Mouse (Mus musculus) Patski (cell line): ENCODE results near the gene Agrp. TPM values are rescaled to one million over a fixed set of nuclear protein-coding genes. Genes with fewer than 3 reads are reported as not detected.

Source experiments
- ATAC-seq: fragments of 100-300 bp; one replicate; pipeline ENCODE4 v1.8.0; 2021
- CTCF ChIA-PET: fragments of 350-600 bp; sonication (Branson Sonifier 250); formaldehyde crosslinking; loops from one replicate; lab custom pipeline; 2022; ENCODE audit warnings: inconsistent platforms; lab: Charles Lee
- POLR2A ChIA-PET: fragments of 350-600 bp; sonication (Branson Sonifier 250); formaldehyde crosslinking; loops from one replicate; lab custom pipeline; 2022; ENCODE audit warnings: antibody characterized with exemption, inconsistent platforms; lab: Charles Lee
- DNase-seq: peaks from one replicate; pipeline ENCODE4 v3.0.0-alpha.2; 2011; ENCODE audit warnings: low read depth, low spot score
- H3K27me3 ChIP-seq: fragments of 371-371 bp; one replicate; pipeline ENCODE4 v1.5.1; 2021
- CTCF ChIP-seq: fragments of 100-300 bp; IDR thresholded peaks from one replicate; pipeline ENCODE4 v1.5.1; 2021
- in situ Hi-C: fragments of 300-500 bp; cut with MboI; formaldehyde crosslinking; loops from 3 replicates; pipeline ENCODE4 v1.11.1; 2018; ENCODE audit warnings: low pct_unique_long_range_greater_than_20kb, mixed read lengths
- polyA plus RNA-seq: library from polyadenylated mRNA; unstranded; gene quantifications from one replicate; pipeline ENCODE4 v1.2.3, GENCODE M21; 2021

Gene Agrp
- polyA plus RNA-seq, 1 experiment from 2014 or later = 0.30 TPM

DNA sequence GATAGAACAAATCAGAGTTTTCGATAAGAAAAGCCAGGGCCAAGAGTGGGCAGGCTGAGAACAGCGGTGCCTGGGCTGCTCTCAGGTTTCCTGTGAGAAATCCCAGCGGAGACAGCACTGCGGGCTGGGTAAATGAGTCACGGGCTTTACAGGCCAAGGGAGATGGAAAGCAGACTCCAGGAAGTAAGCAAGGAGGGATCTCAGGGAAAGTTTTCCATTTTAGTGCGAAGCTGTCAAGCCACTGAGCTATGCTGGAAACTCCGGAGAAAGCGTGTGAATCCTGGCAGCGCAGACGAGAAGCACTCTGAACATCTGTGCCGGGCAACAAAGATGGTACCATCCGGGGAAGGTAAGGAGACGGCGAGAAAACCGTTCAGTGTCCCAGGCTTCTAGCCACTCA lies 43.3 kb downstream of the Agrp start:
- in situ Hi-C loops = no loop called here
- TF ChIP-seq CTCF = no peak
- H3K27me3 ChIP-seq = no peaks in the 10 kb centered on the region
- CTCF ChIA-PET = interaction anchor here (1.5 to 2.0 kb wide), 2 partner anchors 11 to 14 kb away, joined by 6 to 7 read pairs; partner anchors contain the start of gene Ripor1
- POLR2A ChIA-PET = interaction anchor here (0.8 to 2.2 kb wide), 4 partner anchors 11 to 43 kb away, joined by 3 to 10 read pairs (median 4); partner anchors contain the start of genes Agrp, Atp6v0d1, Ctcf and Ripor1
- ATAC-seq = peak; percentile 80
- no peak for DNase-seq

DNA sequence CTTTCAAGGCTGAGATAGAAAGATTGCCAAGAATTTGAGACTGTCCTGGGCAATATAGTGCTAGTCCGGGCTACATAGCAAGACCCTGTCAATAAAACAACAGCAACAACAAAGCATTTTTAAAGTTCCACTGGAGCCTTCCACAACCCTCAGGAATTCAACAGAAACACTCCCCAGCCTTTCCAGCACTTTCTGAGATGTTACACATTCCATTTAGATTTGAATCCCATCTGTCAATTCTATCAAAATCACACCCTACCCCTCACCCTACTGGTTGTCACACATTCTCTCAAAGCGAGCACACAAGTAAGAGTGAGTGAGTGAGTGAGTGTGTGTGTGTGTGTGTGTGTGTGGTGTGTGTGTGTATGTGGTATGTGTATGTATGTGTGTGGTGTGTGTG lies 44.8 kb downstream of the Agrp start:
- POLR2A ChIA-PET = interaction anchor here (0.6 to 0.7 kb wide), 2 partner anchors 18 to 98 kb away, joined by 3 to 5 read pairs; no protein-coding TSS in a partner anchor
- in situ Hi-C loops = no loop called here
- CTCF ChIA-PET = no interaction called here
- ATAC-seq = no peak
- TF ChIP-seq CTCF = no peak
- no peaks in the 10 kb centered on the region for H3K27me3 ChIP-seq
- DNase-seq = no peak

- in situ Hi-C loops = no loop called here
- ATAC-seq (no peak), DNase-seq (no peak)
- ChIA-PET POLR2A (interaction anchor here (1.4 kb wide), 1 partner anchor 12 kb away, joined by 4 read pairs; no protein-coding TSS in a partner anchor), CTCF (no interaction called here)
- H3K27me3 ChIP-seq = no peaks in the 10 kb centered on the region
- no peak for TF ChIP-seq CTCF
Observed at GRCm38 (mm10) chr8:105579719-105580118, 57.5 kb downstream of the Agrp start.

- POLR2A ChIA-PET = interaction anchor here (1.5 kb wide), 1 partner anchor 9 kb away, joined by 6 read pairs; the partner anchor contains the start of gene Atp6v0d1
- no peak for ATAC-seq
- TF ChIP-seq CTCF = no peak
- H3K27me3 ChIP-seq = no peaks in the 10 kb centered on the region
- no peak for DNase-seq
- in situ Hi-C loops = no loop called here
- CTCF ChIA-PET = interaction anchor here (1.0 to 2.1 kb wide), 6 partner anchors 9 to 60 kb away, joined by 3 to 7 read pairs (median 4); partner anchors contain the start of gene Ripor1
Observed at GRCm38 (mm10) chr8:105575538-105575937, 61.7 kb downstream of the Agrp start.

DNA sequence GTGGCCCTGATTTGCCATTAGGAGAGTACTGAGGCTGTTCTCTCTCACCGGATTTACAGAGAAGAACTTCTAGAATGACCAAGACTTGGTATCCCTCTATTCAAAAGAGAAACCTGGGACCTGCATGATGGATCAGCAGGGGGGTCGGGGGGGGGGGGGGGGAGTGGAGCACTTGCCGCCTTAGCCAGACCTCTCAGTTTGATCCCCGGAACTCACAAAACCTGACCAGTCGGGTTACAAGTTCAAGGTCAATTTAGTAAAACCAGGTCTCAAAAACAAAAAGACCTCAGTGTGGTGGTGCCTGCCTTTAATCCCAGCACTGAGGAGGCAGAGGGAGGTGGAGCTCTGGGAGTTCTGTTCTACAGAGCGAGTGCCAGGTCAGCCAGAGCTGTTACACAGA lies 62.5 kb downstream of the Agrp start:
- TF ChIP-seq CTCF = no peak
- no peaks in the 10 kb centered on the region for H3K27me3 ChIP-seq
- no peak for DNase-seq
- in situ Hi-C loops = no loop called here
- ATAC-seq = no peak
- ChIA-PET POLR2A (interaction anchor here (0.6 kb wide), 3 partner anchors 8 to 14 kb away, joined by 3 to 4 read pairs (median 3); no protein-coding TSS in a partner anchor), CTCF (interaction anchor here (1.1 to 2.1 kb wide), 3 partner anchors 8 to 30 kb away, joined by 4 to 7 read pairs (median 5); partner anchors contain the start of gene Ripor1)

- ChIA-PET POLR2A (no interaction called here), CTCF (interaction anchor here (1.0 kb wide), 1 partner anchor 33 kb away, joined by 3 read pairs; no protein-coding TSS in a partner anchor)
- in situ Hi-C loops = no loop called here
- TF ChIP-seq CTCF = peak; percentile 36
- DNase-seq = no peak
- H3K27me3 ChIP-seq = no peaks in the 10 kb centered on the region
- ATAC-seq = peak; percentile 49
Observed at GRCm38 (mm10) chr8:105573427-105573826, 63.8 kb downstream of the Agrp start.

DNA sequence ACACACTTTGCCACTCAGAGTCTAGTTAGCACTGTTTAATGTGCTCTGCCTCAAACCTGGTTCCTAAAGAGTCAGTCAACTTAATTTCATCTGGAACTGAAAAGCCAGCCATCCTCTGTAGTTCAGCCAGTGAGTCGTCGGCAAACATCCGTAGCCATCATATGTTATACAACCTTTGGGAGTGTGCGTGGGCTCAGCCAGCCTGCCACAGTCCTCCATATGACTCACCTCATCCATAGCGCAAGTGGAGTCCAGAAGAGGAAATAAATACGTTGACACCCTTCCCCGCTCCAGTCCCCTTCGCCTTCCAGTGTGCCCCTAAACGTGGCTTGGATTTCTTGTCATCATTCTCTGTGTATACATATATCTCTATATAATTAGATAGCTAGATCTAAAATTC lies 65.4 kb downstream of the Agrp start:
- in situ Hi-C loops = no loop called here
- ATAC-seq (no peak), DNase-seq (no peak)
- no peaks in the 10 kb centered on the region for H3K27me3 ChIP-seq
- no peak for TF ChIP-seq CTCF
- ChIA-PET CTCF (interaction anchor here (1.5 kb wide), 1 partner anchor 33 kb away, joined by 3 read pairs; the partner anchor contains the start of gene Ripor1), POLR2A (no interaction called here)

GRCm38 (mm10) chr8:105566703-105567595 lies 70.2 kb downstream of the Agrp start:
- ChIA-PET CTCF (interaction anchor here (0.6 to 1.6 kb wide), 10 partner anchors 8 to 79 kb away, joined by 3 to 5 read pairs (median 4); no protein-coding TSS in a partner anchor), POLR2A (interaction anchor here (0.6 to 1.3 kb wide), 5 partner anchors 8 to 71 kb away, joined by 3 to 6 read pairs (median 4); no protein-coding TSS in a partner anchor)
- in situ Hi-C loops = no loop called here
- DNase-seq (no peak), ATAC-seq (no peak)
- no peaks in the 10 kb centered on the region for H3K27me3 ChIP-seq
- no peak for TF ChIP-seq CTCF

DNA sequence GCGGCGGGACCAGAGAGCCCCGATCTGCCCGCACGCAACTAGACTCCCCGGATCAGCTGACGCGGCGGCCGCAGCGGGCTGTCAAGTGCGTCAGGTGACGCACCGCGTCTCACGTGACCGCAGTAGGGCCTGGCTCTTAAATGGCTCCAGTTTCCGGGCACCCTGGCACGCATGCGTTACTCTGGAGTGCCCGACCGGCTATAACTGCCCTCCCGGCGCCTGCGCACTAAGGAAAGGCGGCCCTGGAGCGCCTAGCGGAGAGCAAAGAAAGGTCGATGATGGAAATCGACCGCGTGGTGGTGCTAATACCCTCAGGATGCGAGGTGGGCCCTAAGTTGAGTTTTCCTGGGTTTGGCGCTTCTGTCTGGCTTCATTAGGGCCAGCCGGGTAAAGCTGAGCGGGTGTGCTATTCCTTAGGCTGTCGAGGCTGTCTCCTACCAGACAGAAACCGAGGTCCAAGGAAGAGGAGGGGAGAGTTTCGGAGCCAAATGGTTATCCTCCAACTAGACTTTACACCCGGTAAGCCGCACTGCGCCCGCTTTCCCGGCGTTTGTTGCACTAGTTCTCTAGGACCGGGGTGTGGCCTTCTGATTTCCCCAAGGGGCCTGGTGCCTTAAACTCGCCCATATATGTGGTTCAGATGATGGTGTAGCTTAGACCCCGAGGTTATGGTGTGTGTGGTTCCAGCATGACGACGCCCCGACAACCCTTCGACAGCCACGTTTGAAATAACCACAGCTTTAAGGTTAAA lies 71.1 kb downstream of the Agrp start, which contains the start of gene Atp6v0d1:
TSS of gene Atp6v0d1 (minus strand) at position 96 of the 751 bp plus-strand sequence.
- peak; percentile 98 for TF ChIP-seq CTCF
- peak; percentile 96 for DNase-seq
- ChIA-PET POLR2A (interaction anchor here (0.9 to 1.5 kb wide), 6 partner anchors 10 to 82 kb away, joined by 3 to 6 read pairs (median 4); no protein-coding TSS in a partner anchor), CTCF (interaction anchor here (0.6 to 1.6 kb wide), 11 partner anchors 9 to 82 kb away, joined by 3 to 7 read pairs (median 4); no protein-coding TSS in a partner anchor)
- in situ Hi-C loops = no loop called here
- no peaks in the 10 kb centered on the region for H3K27me3 ChIP-seq
- ATAC-seq = peak; percentile 84
